Comparison of ENCODE assay signal across 8 mouse cellular contexts in genomic region chr3:16466388-16466787, GRCm38 (mm10).
DNase-seq lines count a peak whose midpoint lies in the region; ATAC-seq and TF ChIP-seq lines count a peak whose summit lies in the region.

No protein-coding gene starts in this region.

- no peaks in the 10 kb centered on the region for H3K4me1 ChIP-seq in cerebellum, adult 2 months (ENCODE audit: control insufficient read depth, insufficient read depth, low read length)
- no peaks in the 10 kb centered on the region for H3K4me1 ChIP-seq in lung, postnatal 0 days (ENCODE audit: insufficient read depth, low read depth, low read length)

- peak; percentile 30 for DNase-seq in urinary bladder, postnatal 14 days (ENCODE audit: low spot score)
- DNase-seq in urinary bladder, adult 2 months (ENCODE audit: low spot score) = no peak
- peak; percentile 45 to 68 for DNase-seq in cerebellum, adult 2 months
- DNase-seq in forelimb bud, embryonic 11.5 days (ENCODE audit: low read depth, low spot score) = peak; percentile 76
- DNase-seq in layer of hippocampus, adult 18-20 months (ENCODE audit: low spot score in 2 of 2) = peak; percentile 43 to 77
- DNase-seq in lung, postnatal 0 days (ENCODE audit: low spot score) = peak; percentile 37
- DNase-seq in right cerebral cortex, postnatal 4 days = peak; percentile 76
- no peak for DNase-seq in thymus, postnatal 36 days

- no peak overlapping the region for H3K9ac ChIP-seq in lung, postnatal 0 days (replicated peaks; ENCODE audit: low read depth)

- TF ChIP-seq POLR2A in cerebellum, adult 2 months (IDR thresholded peaks at IDR 0.05; ENCODE audit: borderline replicate concordance, insufficient read depth, low read length) = no peak

- H3K27ac ChIP-seq in cerebellum, adult 2 months (ENCODE audit: insufficient read depth, low read length) = no peak overlapping the region
- H3K27ac ChIP-seq in lung, postnatal 0 days (ENCODE audit: low read length) = no peak overlapping the region

- H3K36me3 ChIP-seq in lung, postnatal 0 days (ENCODE audit: insufficient read depth, low read length) = no peaks in the 10 kb centered on the region

- no peak overlapping the region for H3K4me2 ChIP-seq in lung, postnatal 0 days (replicated peaks; ENCODE audit: low read depth, low read length)

- TF ChIP-seq CTCF in cerebellum, adult 2 months (IDR thresholded peaks at IDR 0.05; ENCODE audit: borderline replicate concordance, insufficient read depth, low read depth, low read length) = peak; percentile 73
- TF ChIP-seq CTCF in lung, postnatal 0 days (IDR thresholded peaks at IDR 0.05) = peak; percentile 74

- WGBS in cerebellum, adult 2 months = 12% methylated on average over 9 of the region's 9 CpGs
- WGBS in lung, postnatal 0 days = 16% methylated on average over 9 of the region's 9 CpGs

- no peak for ATAC-seq in lung, postnatal 0 days

- H3K4me3 ChIP-seq in cerebellum, adult 2 months (replicated peaks; ENCODE audit: insufficient read depth, low read depth, low read length) = no peak overlapping the region
- no peak overlapping the region for H3K4me3 ChIP-seq in lung, postnatal 0 days (ENCODE audit: low read depth, low read length)

- no peaks in the 10 kb centered on the region for H3K27me3 ChIP-seq in cerebellum, adult 2 months (ENCODE audit: control insufficient read depth, insufficient read depth, low read length)
- H3K27me3 ChIP-seq in lung, postnatal 0 days (replicated peaks; ENCODE audit: insufficient read depth, low read length) = no peaks in the 10 kb centered on the region

- TF ChIP-seq EP300 in lung, postnatal 0 days (IDR thresholded peaks at IDR 0.05) = no peak

- H3K9me3 ChIP-seq in lung, postnatal 0 days (ENCODE audit: low read length) = no peaks in the 10 kb centered on the region

Comparison
In these comparisons a context has a peak if more than half of its experiments do, and no peak if none do; other contexts are left out.
1. DNase-seq: peak in urinary bladder, postnatal 14 days (single experiment), cerebellum, adult 2 months (2 of 2), forelimb bud, embryonic 11.5 days (single experiment), layer of hippocampus, adult 18-20 months (2 of 2), lung, postnatal 0 days (single experiment) and right cerebral cortex, postnatal 4 days (single experiment); none in urinary bladder, adult 2 months (single experiment) and thymus, postnatal 36 days (0 of 2).